Mouse (Mus musculus) intestine, embryonic 16.5 days (tissue): ENCODE results near the gene Slc8a1. TPM values are rescaled to one million over a fixed set of nuclear protein-coding genes. Genes with fewer than 3 reads are reported as not detected.

Source experiments
- ATAC-seq: fragments of 200-750 bp; cut with Nextera tagmentation; 2 replicates; pipeline ENCODE4 v1.8.0; 2017; ENCODE audit warnings: moderate TSS enrichment, moderate library complexity
- H3K27ac ChIP-seq: fragments of 300-500 bp; sonication (generic); 2 replicates; pipeline ENCODE4 v1.5.1; 2014; ENCODE audit warnings: mild to moderate bottlenecking, low read length
- H3K27me3 ChIP-seq: fragments of 300-500 bp; sonication (generic); replicated peaks from 2 replicates; pipeline ENCODE4 v1.6.1; 2014; ENCODE audit warnings: low read length, control low read depth, mixed read lengths; ENCODE audit not compliant: control insufficient read depth, insufficient read depth
- H3K36me3 ChIP-seq: fragments of 300-500 bp; sonication (generic); 2 replicates; pipeline ENCODE4 v1.6.1; 2014; ENCODE audit warnings: low read length, control low read depth; ENCODE audit not compliant: control insufficient read depth, insufficient read depth
- H3K4me1 ChIP-seq: fragments of 300-500 bp; sonication (generic); 2 replicates; pipeline ENCODE4 v1.6.1; 2014; ENCODE audit warnings: low read length, control low read depth, mixed read lengths; ENCODE audit not compliant: control insufficient read depth, insufficient read depth
- H3K4me2 ChIP-seq: fragments of 300-500 bp; sonication (generic); 2 replicates; pipeline ENCODE4 v1.6.1; 2014; ENCODE audit warnings: low read depth, low read length, control low read depth
- H3K4me3 ChIP-seq: fragments of 300-500 bp; sonication (generic); 2 replicates; pipeline ENCODE4 v1.5.1; 2014; ENCODE audit warnings: mild to moderate bottlenecking, low read length
- H3K9ac ChIP-seq: fragments of 300-500 bp; sonication (generic); 2 replicates; pipeline ENCODE4 v1.6.1; 2014; ENCODE audit warnings: low read depth, low read length
- H3K9me3 ChIP-seq: fragments of 300-500 bp; sonication (generic); 2 replicates; pipeline ENCODE4 v1.6.1; 2016; ENCODE audit warnings: low read length, control low read depth; ENCODE audit not compliant: control insufficient read depth
- WGBS: fragments of 180-500 bp; shearing (Covaris S2); extraction: QIAGEN DNeasy Blood & Tissue Kit; methylation state at CpG from one replicate; pipeline ENCODE4 v1.1.7; 2014; 5-methylcytosine and 5-hydroxymethylcytosine counted together
- polyA plus RNA-seq: library from polyadenylated mRNA; unstranded; fragments of >200 nt; fragmentation: Nextera tagmentation; extraction: Ambion mirVana; gene quantifications from 2 replicates; pipeline ENCODE4 v1.2.1, GENCODE M21; 2015

Gene Slc8a1
- polyA plus RNA-seq, 1 experiment from 2014 or later, result 3.6 TPM

DNA sequence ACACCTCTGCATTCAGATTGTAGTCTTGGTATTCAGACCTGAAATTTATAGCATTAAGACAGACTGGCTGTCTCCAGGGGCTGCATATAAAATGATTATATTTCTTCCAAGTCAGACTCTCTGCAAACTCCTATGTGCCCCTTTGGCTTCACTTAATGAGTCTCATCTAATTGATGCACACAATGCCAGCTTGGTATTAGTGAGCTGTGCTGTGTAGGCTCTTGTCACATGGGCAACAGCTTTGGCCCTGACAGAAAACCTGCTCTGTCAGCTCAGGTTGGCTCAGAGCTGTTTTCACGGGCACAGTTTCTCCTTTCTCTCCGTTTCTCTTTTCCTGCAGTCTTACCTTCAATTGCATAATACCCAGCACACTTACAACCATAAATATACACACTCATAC, 60.7 kb downstream of the Slc8a1 start:
- Histone ChIP-seq H3K9me3 (no peaks in the 10 kb centered on the region), H3K27ac (no peak overlapping the region), H3K27me3 (no peaks in the 10 kb centered on the region), H3K4me3 (no peak overlapping the region), H3K4me2 (no peak overlapping the region), H3K36me3 (no peaks in the 10 kb centered on the region), H3K9ac (no peak overlapping the region), H3K4me1 (no peaks in the 10 kb centered on the region)
- no peak for ATAC-seq
- 77% methylated on average over 2 of the region's 2 CpGs for WGBS

DNA sequence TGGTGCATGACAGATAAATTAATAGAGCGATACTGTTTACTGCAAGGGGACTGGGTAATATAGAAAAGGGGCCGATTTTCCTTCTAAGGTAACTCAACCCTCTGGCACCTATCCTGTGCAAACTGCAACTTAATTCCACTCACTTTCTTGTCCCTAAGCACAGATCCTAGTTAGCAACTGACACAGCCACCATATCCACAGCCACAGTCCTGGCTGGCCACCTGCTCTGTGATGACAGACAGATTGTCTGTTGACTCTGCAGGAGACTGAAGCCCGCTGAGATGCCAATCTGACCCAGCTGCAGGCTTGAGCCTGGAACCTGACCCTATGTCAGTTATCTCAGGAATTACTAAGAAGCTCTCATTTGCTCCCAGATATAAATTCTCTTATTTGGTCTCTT, 62.0 kb downstream of the Slc8a1 start:
- H3K27me3 ChIP-seq, result 0 out of 2 replicates have a peak, but pooled peaks cover 5% of the 10 kb centered on the region
- WGBS, result 62% methylated on average over 3 of the region's 3 CpGs
- no peak for ATAC-seq
- H3K9me3 ChIP-seq, result no peaks in the 10 kb centered on the region
- H3K4me1 ChIP-seq, result no peaks in the 10 kb centered on the region
- H3K4me3 ChIP-seq, result no peak overlapping the region
- no peak overlapping the region for H3K9ac ChIP-seq
- no peak overlapping the region for H3K27ac ChIP-seq
- H3K36me3 ChIP-seq, result no peaks in the 10 kb centered on the region
- H3K4me2 ChIP-seq, result no peak overlapping the region

GRCm38 (mm10) chr17:81671245-81671644, 66.9 kb downstream of the Slc8a1 start:
- Histone ChIP-seq H3K4me3 (no peak overlapping the region), H3K9me3 (no peaks in the 10 kb centered on the region), H3K36me3 (no peaks in the 10 kb centered on the region), H3K4me2 (no peak overlapping the region), H3K4me1 (0 out of 2 replicates have a peak, but pooled peaks cover 2% of the 10 kb centered on the region), H3K27me3 (0 out of 2 replicates have a peak, but pooled peaks cover 5% of the 10 kb centered on the region), H3K9ac (no peak overlapping the region), H3K27ac (no peak overlapping the region)
- 41% methylated on average over 5 of the region's 5 CpGs for WGBS
- no peak for ATAC-seq

- H3K4me1 ChIP-seq, result 0 out of 2 replicates have a peak, but pooled peaks cover 2% of the 10 kb centered on the region
- peak; percentile 91 for ATAC-seq
- H3K27ac ChIP-seq, result peak overlapping the region; percentile 85
- 0 out of 2 replicates have a peak, but pooled peaks cover 5% of the 10 kb centered on the region for H3K27me3 ChIP-seq
- H3K4me2 ChIP-seq, result peak overlapping the region; percentile 97
- peak overlapping the region; percentile 76 for H3K4me3 ChIP-seq
- H3K36me3 ChIP-seq, result no peaks in the 10 kb centered on the region
- under 1% methylated on average over 75 of the region's 84 CpGs for WGBS
- no peaks in the 10 kb centered on the region for H3K9me3 ChIP-seq
- H3K9ac ChIP-seq, result peak overlapping the region; percentile 84
These were observed 68.1 kb downstream of the Slc8a1 start for GRCm38 (mm10) chr17:81669816-81670691.

DNA sequence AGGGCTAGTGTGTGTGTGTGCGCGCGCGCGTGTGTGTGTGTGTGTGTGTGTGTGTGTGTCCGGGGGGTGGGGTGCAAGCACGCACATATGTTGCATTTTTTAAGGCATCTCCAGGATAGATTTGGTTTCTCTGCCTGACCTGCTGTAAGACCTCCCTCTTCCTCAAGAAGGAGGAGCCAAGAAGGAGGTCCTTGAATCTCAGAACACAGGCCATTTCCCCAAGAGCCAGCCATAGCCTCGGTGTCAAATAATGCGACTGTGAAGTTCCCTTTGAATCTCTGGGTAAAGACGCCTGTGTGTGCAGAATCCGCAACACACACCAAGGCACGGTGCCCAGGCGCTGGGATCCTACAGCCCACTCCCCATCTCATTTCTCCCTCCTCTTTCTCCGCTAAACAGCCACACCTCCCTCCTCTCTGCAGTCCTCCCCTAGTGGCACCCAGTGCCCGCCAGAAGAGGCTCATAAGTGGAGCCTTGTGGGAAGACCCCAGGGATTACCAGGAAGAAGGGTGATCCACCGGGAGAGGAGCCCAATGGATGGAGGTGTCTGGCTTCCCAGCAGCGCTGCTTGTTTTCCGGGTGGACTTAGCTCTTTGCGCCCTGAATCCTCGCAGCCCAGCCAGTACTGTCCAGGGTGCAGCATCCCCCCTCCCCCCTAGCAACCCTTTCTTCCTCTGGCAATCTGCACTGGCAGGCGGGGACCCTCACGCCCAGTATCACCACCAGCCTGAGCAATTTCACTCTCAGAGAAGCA, 68.9 kb downstream of the Slc8a1 start:
- H3K9me3 ChIP-seq, result no peaks in the 10 kb centered on the region
- no peaks in the 10 kb centered on the region for H3K36me3 ChIP-seq
- peak overlapping the region; percentile 84 for H3K9ac ChIP-seq
- ATAC-seq, result peak; percentile 77
- H3K27me3 ChIP-seq, result 0 out of 2 replicates have a peak, but pooled peaks cover 5% of the 10 kb centered on the region
- under 1% methylated on average over 22 of the region's 22 CpGs for WGBS
- peak overlapping the region; percentile 85 for H3K27ac ChIP-seq
- H3K4me3 ChIP-seq, result peak overlapping the region; percentile 76
- 0 out of 2 replicates have a peak, but pooled peaks cover 2% of the 10 kb centered on the region for H3K4me1 ChIP-seq
- H3K4me2 ChIP-seq, result peak overlapping the region; percentile 97

GRCm38 (mm10) chr17:81668466-81668865, 69.7 kb downstream of the Slc8a1 start:
- 0 out of 2 replicates have a peak, but pooled peaks cover 5% of the 10 kb centered on the region for H3K27me3 ChIP-seq
- 0 out of 2 replicates have a peak, but pooled peaks cover 2% of the 10 kb centered on the region for H3K4me1 ChIP-seq
- peak overlapping the region; percentile 76 for H3K4me3 ChIP-seq
- peak overlapping the region; percentile 84; the same call in 1 of the 2 replicates for H3K9ac ChIP-seq
- WGBS, result 20% methylated on average over 2 of the region's 2 CpGs
- H3K4me2 ChIP-seq, result peak overlapping the region; percentile 97
- ATAC-seq, result no peak
- no peaks in the 10 kb centered on the region for H3K9me3 ChIP-seq
- no peak overlapping the region for H3K27ac ChIP-seq
- H3K36me3 ChIP-seq, result no peaks in the 10 kb centered on the region

GRCm38 (mm10) chr17:81667935-81668334, 70.2 kb downstream of the Slc8a1 start:
- Histone ChIP-seq H3K27ac (no peak overlapping the region), H3K9ac (no peak overlapping the region), H3K4me2 (0 out of 2 replicates have a peak overlapping the region, but pooled peaks have one; percentile 1), H3K27me3 (0 out of 2 replicates have a peak, but pooled peaks cover 5% of the 10 kb centered on the region), H3K9me3 (no peaks in the 10 kb centered on the region), H3K4me1 (0 out of 2 replicates have a peak, but pooled peaks cover 2% of the 10 kb centered on the region), H3K36me3 (no peaks in the 10 kb centered on the region), H3K4me3 (0 out of 2 replicates have a peak overlapping the region, but pooled peaks have one; percentile 4)
- WGBS, result 54% methylated on average over 2 of the region's 2 CpGs
- no peak for ATAC-seq

DNA sequence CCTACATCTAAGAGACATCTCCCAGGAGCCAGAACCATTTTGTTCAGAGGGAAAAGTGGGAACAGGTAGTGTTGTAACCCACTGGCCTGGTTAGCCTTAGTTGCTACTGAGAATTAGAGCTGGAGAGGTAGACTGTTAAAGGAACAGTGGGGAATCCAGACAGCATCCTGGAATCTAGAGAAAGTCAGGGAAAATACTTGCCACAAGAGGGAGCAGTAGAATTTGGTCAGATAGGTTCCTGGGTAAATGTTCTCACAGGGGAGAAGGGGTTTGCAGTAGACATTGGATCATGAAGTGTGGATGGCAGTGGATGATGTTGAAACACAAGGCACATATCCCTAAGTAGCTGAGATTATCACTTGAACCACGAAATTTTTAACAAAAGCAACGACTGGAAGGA, 71.6 kb downstream of the Slc8a1 start:
- H3K4me1 ChIP-seq, result 0 out of 2 replicates have a peak, but pooled peaks cover 2% of the 10 kb centered on the region
- WGBS, result 31% methylated on average over 2 of the region's 2 CpGs
- H3K9ac ChIP-seq, result no peak overlapping the region
- no peaks in the 10 kb centered on the region for H3K9me3 ChIP-seq
- no peak overlapping the region for H3K4me2 ChIP-seq
- no peak overlapping the region for H3K4me3 ChIP-seq
- H3K27ac ChIP-seq, result no peak overlapping the region
- no peaks in the 10 kb centered on the region for H3K36me3 ChIP-seq
- 0 out of 2 replicates have a peak, but pooled peaks cover under 1% of the 10 kb centered on the region for H3K27me3 ChIP-seq
- ATAC-seq, result no peak

DNA sequence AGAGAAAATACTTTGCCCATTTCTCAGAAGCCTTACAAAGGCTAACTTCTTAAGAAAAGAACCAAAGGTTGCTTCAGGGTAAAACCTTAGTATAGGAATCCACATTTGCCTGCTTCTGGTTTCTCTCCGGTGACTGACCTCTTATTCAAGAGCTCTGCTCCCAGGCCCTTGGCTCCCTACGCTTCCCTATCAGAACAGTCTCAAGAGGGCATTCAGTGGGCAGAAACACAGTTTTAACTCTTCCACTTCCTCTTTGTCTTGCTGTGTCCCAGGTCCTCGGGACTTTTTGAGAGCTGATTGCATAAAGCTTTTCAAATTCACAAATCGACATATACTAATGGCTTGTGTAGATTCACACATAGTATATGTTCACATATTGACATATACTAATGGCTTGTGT, 73.3 kb downstream of the Slc8a1 start:
- WGBS, result 88% methylated on average over 4 of the region's 4 CpGs

More for the DNA sequence above, 73.3 kb downstream of the Slc8a1 start:
- Histone ChIP-seq H3K9ac (no peak overlapping the region), H3K4me3 (no peak overlapping the region), H3K4me2 (no peak overlapping the region), H3K4me1 (0 out of 2 replicates have a peak, but pooled peaks cover 2% of the 10 kb centered on the region), H3K36me3 (no peaks in the 10 kb centered on the region), H3K27ac (no peak overlapping the region), H3K27me3 (no peaks in the 10 kb centered on the region), H3K9me3 (no peaks in the 10 kb centered on the region)
- ATAC-seq, result no peak
